Mouse (Mus musculus): Measurements from ENCODE around the gene Arl14. TPM values are rescaled to one million over a fixed set of nuclear protein-coding genes. Genes with fewer than 3 reads are reported as not detected.
"Not testable (repeated sequence)": the region's sequence is repeated elsewhere in the genome, so short reads cannot be mapped to it uniquely, and the experiment has no call there.

Arl14 gene
- polyA plus RNA-seq, 1 experiment from 2014 or later, result not detected

DNA sequence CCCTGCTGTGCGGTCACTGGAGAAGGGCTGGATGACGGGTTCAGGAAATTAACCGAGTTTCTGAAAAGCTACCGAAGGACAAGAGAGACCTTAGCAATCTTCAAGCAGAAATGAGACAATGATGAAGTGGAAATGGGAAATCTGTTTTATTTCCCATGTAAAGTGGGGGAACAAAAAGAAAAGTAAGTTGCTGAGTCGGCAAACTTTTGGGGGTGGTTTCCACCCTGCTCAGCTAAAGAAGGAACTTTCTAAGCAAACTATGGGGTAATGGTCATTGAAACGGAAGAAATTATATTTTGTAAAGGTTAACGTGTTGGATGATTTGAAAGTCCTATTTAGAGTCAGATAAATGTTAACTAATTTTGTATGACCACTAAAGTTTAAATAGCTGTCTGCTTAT is 768 bp downstream of the Arl14 start:
- no peak overlapping the region for H3K27ac ChIP-seq
- H3K4me2 ChIP-seq, result no peak overlapping the region
- no peak overlapping the region for H3K4me3 ChIP-seq (replicated peaks)
- no peaks in the 10 kb centered on the region for H3K4me1 ChIP-seq
- H3K9me3 ChIP-seq, result no peaks in the 10 kb centered on the region
- H3K36me3 ChIP-seq (replicated peaks), result no peaks in the 10 kb centered on the region
- WGBS, result 87% methylated on average over 7 of the region's 7 CpGs
- H3K27me3 ChIP-seq, result no peaks in the 10 kb centered on the region
- H3K9ac ChIP-seq, result no peak overlapping the region
- ATAC-seq (ENCODE audit: low FRiP score), result no peak

DNA sequence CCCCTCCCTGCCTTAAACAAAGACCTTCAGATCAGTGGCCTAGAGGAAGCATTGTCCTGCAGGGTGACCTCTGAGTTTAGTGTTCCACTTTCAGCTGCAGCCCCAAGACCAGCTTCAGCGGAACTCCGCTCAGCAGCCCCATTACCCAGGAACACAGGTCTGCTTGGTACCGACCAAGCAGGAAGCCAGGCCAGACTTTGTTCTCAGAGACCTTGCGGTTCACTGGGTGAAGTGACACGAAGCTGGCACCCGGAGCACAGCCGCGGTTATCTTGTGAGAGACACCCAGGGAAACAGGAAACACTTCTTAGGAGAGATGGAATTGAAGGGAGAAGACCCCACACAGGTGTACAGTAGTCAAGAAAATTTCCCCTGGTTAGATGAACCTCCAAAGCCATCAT is 1.4 kb downstream of the Arl14 start:
- Histone ChIP-seq H3K9ac (no peak overlapping the region), H3K36me3 (replicated peaks) (no peaks in the 10 kb centered on the region), H3K9me3 (no peaks in the 10 kb centered on the region), H3K4me2 (no peak overlapping the region), H3K27me3 (no peaks in the 10 kb centered on the region), H3K27ac (no peak overlapping the region), H3K4me3 (replicated peaks) (no peak overlapping the region), H3K4me1 (no peaks in the 10 kb centered on the region)
- 84% methylated on average over 8 of the region's 8 CpGs for WGBS
- no peak for ATAC-seq (ENCODE audit: low FRiP score)

DNA sequence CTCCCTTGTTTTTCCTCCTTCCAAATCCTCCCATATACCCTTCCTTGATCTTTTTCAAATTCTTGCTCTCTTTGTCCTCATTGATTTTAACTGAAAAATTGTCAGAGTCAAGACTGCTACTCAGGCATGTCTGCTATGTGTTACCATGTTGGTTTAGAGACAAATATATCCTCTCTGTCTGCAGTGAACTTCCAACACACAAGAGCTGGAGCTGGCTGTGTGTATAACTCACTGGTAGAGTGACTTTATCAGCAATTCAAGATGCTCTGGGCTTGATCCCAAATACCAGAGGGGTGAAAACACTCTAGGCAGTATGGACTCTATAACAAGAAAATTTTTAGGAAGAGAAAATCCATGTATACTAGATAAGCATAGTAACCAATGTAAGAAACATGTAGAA is 2.8 kb downstream of the Arl14 start:
- Histone ChIP-seq H3K4me3 (replicated peaks) (no peak overlapping the region), H3K27ac (no peak overlapping the region), H3K9ac (no peak overlapping the region), H3K4me2 (no peak overlapping the region), H3K9me3 (no peaks in the 10 kb centered on the region), H3K36me3 (replicated peaks) (no peaks in the 10 kb centered on the region), H3K4me1 (no peaks in the 10 kb centered on the region), H3K27me3 (no peaks in the 10 kb centered on the region)
- ATAC-seq (ENCODE audit: low FRiP score), result no peak

DNA sequence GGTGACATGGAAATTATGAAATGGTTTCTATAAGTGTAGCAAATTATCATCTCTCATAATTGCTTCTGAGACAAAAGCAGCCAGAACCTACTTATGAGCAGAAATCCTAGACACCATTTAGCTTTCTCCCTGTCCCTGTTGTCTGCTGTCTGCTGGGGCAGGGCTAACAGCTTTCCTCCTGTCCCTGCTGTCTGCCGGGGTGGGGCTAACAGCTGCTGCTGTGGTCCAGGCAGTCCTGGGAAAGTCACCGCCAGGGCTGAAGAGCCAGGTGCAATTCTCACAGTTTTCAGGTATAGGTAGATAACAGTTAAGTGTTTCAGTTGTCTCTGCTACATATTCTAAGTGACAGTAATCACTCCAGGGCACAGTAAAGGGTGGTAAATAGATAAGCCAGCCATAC is 4.3 kb downstream of the Arl14 start:
- Histone ChIP-seq H3K4me3 (replicated peaks) (no peak overlapping the region), H3K27me3 (no peaks in the 10 kb centered on the region), H3K4me1 (no peaks in the 10 kb centered on the region), H3K27ac (no peak overlapping the region), H3K4me2 (no peak overlapping the region), H3K9ac (no peak overlapping the region), H3K9me3 (no peaks in the 10 kb centered on the region), H3K36me3 (replicated peaks) (no peaks in the 10 kb centered on the region)
- WGBS, result 71% methylated on average over 2 of the region's 2 CpGs
- ATAC-seq (ENCODE audit: low FRiP score), result no peak

DNA sequence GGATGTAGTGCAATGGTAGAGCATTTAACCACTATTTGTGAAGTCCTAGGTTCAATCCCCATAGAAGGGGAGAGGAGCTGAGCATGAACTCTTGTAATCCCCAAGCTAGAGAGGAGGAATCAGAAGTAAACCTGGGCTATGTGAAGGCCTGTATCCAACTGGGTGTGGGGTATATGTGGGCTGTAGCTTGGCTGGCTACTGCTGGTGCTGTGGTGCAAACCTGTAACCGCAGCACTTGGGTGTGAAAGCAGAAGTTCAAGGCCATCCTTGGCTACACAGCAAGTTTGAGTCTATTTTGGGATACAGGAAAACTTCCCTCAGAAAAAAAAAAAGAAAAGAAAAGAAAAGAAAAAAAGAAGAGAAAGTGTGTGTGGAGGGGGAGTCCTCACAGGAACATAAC is 5.8 kb downstream of the Arl14 start:
- no peaks in the 10 kb centered on the region for H3K4me1 ChIP-seq
- H3K27me3 ChIP-seq, result no peaks in the 10 kb centered on the region
- no peak overlapping the region for H3K4me2 ChIP-seq
- ATAC-seq (ENCODE audit: low FRiP score), result no peak
- H3K9ac ChIP-seq, result no peak overlapping the region
- no peak overlapping the region for H3K4me3 ChIP-seq (replicated peaks)
- no peak overlapping the region for H3K27ac ChIP-seq
- no peaks in the 10 kb centered on the region for H3K9me3 ChIP-seq
- WGBS, result 94% methylated on average over 1 of the region's 1 CpGs
- H3K36me3 ChIP-seq (replicated peaks), result no peaks in the 10 kb centered on the region

DNA sequence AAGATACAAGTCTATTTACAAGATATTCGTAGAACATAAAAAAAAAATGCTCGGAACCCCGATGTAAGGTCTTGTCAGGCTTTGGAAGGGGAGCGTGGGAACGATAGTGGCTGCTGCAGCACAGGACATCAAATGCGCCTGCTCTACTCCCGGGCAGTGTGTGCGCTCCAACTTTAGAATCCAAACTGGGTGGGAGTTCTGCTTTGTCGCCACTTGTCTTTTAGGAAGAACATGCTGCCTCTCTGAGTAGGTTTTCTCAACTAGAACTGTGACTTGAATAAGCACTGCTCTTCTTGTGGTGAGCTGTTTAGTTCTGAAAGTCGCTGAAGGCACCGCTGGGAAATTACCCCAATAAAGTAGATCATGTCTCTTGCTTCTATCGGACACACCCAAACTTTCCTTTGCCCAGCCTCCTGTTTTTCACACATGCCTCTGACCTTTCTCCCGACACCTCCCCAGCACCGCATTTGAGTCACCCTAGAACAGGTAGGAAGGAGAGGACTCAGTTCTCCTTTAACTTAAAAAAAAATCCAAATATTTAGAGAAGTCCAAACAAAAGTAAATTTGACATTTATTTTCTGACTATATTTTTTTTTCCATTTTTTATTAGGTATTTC is 9.4 kb downstream of the Arl14 start:
- no peak overlapping the region for H3K9ac ChIP-seq
- no peaks in the 10 kb centered on the region for H3K9me3 ChIP-seq
- H3K4me2 ChIP-seq, result no peak overlapping the region
- ATAC-seq (ENCODE audit: low FRiP score), result no peak
- no peak overlapping the region for H3K27ac ChIP-seq
- no peaks in the 10 kb centered on the region for H3K27me3 ChIP-seq
- no peaks in the 10 kb centered on the region for H3K4me1 ChIP-seq
- 92% methylated on average over 14 of the region's 14 CpGs for WGBS
- H3K36me3 ChIP-seq (replicated peaks), result no peaks in the 10 kb centered on the region
- no peak overlapping the region for H3K4me3 ChIP-seq (replicated peaks)

DNA sequence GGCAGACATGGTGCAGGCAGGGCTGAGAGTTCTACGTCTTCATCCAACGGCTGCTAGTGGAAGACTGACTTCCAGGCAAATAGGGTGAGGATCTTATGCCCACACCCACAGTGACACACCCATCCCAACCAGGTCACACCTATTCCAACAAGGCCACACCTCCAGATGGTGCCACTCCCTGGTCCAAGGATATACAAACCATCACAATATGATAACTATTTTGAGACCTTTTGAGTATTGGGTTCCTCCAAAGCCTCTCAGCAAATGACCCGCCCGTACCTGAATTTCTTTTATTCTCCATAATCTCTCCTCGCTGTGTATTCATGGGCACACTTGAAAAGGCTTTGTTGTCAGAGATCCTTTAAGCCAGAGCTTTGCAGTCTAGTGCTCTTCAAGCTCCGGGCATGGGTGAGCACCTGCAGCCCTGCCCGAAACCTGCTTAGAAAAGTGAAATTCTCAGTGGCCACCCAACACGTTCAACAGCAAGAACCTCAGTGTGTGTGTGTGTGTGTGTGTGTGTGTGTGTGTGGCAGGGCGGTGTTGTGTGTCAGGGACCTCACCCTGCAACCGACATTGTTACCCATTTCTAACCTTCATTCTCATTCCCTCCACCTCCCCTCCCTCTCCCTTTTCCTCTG is 11.5 kb downstream of the Arl14 start:
- not testable (repeated sequence) for H3K27me3 ChIP-seq; H3K4me1 ChIP-seq; H3K9me3 ChIP-seq; H3K36me3 ChIP-seq (replicated peaks); H3K4me2 ChIP-seq; H3K27ac ChIP-seq; H3K9ac ChIP-seq; H3K4me3 ChIP-seq (replicated peaks); ATAC-seq (ENCODE audit: low FRiP score)
- WGBS, result 88% methylated on average over 10 of the region's 10 CpGs

DNA sequence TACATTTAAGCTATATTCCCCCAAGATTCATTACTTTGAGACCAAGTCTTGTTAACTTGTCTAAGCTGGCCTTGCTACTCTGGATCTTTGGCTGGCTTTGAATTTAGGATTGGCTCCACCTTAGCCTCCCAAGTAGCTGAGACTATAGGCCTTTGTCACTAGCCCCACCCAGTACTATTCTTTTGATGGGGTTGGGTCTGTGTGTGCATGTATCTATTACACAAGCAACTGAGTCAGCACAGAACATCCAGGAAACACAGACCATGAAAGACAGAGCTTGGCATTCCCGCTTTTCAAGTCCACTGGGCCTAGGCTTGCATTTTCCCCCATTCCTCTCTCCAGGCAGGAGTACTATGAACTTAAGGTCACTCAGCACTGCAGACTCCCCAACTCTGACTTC is 12.3 kb downstream of the Arl14 start:
- Histone ChIP-seq H3K9ac (no peak overlapping the region), H3K36me3 (replicated peaks) (no peaks in the 10 kb centered on the region), H3K27me3 (no peaks in the 10 kb centered on the region), H3K4me1 (no peaks in the 10 kb centered on the region), H3K4me2 (no peak overlapping the region), H3K27ac (no peak overlapping the region), H3K4me3 (replicated peaks) (no peak overlapping the region), H3K9me3 (no peaks in the 10 kb centered on the region)
- ATAC-seq (ENCODE audit: low FRiP score), result no peak
- WGBS, result 87% methylated on average over 1 of the region's 1 CpGs

DNA sequence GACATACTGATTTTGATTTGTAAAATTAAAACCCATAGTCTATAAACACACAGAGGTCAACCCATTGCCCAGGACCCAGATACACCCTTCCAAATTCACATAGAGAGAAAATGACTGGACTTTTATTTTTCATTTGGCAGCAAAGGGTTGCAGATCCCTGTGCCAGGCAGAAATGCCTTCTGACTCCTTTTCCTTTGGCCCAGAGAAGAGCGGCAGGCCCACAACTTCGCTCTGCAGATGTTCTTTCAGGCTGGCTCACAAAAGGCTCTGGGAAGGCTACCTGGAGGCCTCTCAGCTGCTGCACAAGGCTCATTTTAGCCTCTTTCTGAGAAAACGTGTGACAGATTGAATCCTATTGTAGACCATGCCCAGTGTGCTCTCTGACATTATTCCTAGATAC is 13.6 kb downstream of the Arl14 start:
- Histone ChIP-seq H3K27me3 (no peaks in the 10 kb centered on the region), H3K9me3 (no peaks in the 10 kb centered on the region), H3K4me2 (no peak overlapping the region), H3K4me1 (no peaks in the 10 kb centered on the region), H3K4me3 (replicated peaks) (no peak overlapping the region), H3K27ac (no peak overlapping the region), H3K9ac (no peak overlapping the region), H3K36me3 (replicated peaks) (no peaks in the 10 kb centered on the region)
- ATAC-seq (ENCODE audit: low FRiP score), result no peak
- WGBS, result 78% methylated on average over 3 of the region's 3 CpGs

DNA sequence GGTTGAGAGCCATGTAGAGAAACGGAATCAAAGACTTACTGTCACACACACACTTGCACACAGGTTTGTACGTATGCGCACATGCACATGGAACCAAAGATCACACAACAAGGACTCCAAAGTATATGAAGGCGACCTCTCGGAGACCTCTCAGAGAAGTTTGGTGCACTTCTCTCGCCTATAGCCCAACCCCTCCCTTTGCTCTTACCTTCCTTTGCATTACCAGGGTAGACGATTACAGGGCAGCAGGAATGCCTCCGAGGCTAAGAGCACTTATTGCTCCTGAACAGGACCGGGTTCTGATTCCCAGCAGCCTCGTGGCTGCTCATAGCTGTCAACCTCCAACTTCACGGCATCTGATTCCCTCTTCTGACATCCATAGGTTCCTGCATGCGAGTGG is 14.3 kb downstream of the Arl14 start:
- Histone ChIP-seq H3K4me1 (no peaks in the 10 kb centered on the region), H3K4me2 (no peak overlapping the region), H3K9ac (no peak overlapping the region), H3K9me3 (no peaks in the 10 kb centered on the region), H3K27me3 (no peaks in the 10 kb centered on the region), H3K27ac (no peak overlapping the region), H3K4me3 (replicated peaks) (no peak overlapping the region), H3K36me3 (replicated peaks) (no peaks in the 10 kb centered on the region)
- WGBS, result 93% methylated on average over 12 of the region's 12 CpGs
- ATAC-seq (ENCODE audit: low FRiP score), result no peak

DNA sequence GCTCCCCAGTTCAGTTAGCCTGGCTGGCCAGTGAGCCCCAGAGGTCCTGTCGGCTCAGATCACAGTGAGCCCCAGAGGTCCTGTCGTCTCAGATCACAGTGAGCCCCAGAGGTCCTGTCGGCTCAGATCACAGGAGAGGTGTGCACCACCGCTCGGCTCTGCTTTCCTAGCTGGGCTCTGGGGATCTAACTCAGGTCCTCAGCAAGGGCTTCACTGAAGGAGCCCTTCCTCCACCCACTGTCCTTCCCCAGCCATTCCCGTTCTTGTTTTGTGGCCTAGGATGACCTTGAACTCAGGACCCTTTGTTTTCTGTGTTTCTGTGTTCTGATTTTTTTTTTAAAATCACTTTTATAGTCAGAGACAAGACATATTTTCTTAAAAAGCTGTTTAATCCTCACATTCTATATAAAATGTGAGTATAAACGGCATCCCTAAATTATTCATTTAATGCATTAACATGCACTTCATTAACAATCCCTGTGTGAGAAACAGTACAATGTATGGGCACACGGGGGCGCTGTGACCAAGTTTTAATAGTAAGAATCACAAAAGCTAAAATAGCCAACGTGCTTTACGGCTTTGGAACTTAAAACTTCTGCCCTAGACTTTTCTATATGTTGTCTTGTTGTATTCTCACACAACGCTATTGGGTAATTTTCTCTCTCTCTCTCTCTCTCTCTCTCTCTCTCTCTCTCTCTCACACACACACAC is 16.1 kb downstream of the Arl14 start:
- H3K27me3 ChIP-seq, result no peaks in the 10 kb centered on the region
- no peaks in the 10 kb centered on the region for H3K9me3 ChIP-seq
- H3K9ac ChIP-seq, result no peak overlapping the region
- no peak overlapping the region for H3K4me3 ChIP-seq (replicated peaks)
- no peak for ATAC-seq (ENCODE audit: low FRiP score)
- WGBS, result 50% methylated on average over 12 of the region's 12 CpGs
- no peak overlapping the region for H3K27ac ChIP-seq
- no peaks in the 10 kb centered on the region for H3K4me1 ChIP-seq
- no peaks in the 10 kb centered on the region for H3K36me3 ChIP-seq (replicated peaks)
- H3K4me2 ChIP-seq, result no peak overlapping the region

DNA sequence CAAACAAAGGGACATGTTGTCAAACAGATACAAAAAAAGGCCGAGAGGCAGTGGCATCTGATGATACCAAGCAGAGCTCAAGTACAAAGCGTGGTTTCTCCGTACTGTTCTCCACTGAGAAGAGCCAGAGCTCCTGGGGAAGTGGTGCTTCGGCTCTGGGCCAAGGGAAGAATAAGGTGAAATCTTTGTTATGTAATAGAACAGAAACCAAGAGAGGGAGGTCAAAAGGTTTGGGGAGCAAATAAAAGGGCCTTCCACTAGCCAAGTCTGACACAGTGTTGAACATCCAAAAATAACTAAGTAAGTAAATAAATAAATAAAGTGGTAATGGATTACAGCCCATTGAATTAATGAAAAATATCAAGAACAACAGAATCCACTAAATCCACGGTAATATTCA is 17.0 kb downstream of the Arl14 start:
- ATAC-seq (ENCODE audit: low FRiP score), result no peak
- H3K36me3 ChIP-seq (replicated peaks), result no peaks in the 10 kb centered on the region
- H3K4me3 ChIP-seq (replicated peaks), result no peak overlapping the region
- H3K4me1 ChIP-seq, result no peaks in the 10 kb centered on the region
- no peaks in the 10 kb centered on the region for H3K27me3 ChIP-seq
- H3K4me2 ChIP-seq, result no peak overlapping the region
- H3K9ac ChIP-seq, result no peak overlapping the region
- no peak overlapping the region for H3K27ac ChIP-seq
- no peaks in the 10 kb centered on the region for H3K9me3 ChIP-seq
- 76% methylated on average over 5 of the region's 5 CpGs for WGBS

DNA sequence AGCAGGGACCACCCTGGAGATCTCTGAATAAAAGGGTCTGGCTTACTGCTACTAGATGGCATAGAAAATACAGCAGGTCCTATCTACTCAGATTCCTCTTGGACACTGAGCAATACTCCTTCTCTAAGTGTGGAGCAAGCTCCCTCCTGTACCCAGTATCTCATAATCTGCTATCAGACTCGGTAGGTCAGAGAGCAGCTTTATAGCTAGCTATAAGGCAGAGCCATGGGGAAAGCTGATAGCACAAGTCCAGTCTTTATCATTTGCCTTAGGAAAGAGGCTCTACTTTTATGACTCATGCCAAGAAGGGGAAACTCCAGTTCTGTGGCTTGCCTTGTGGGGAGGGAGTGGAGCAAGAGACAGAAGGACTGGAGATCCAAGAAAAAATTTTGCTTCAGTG is 18.8 kb downstream of the Arl14 start:
- no peaks in the 10 kb centered on the region for H3K36me3 ChIP-seq (replicated peaks)
- H3K4me3 ChIP-seq (replicated peaks), result no peak overlapping the region
- WGBS, result 84% methylated on average over 1 of the region's 1 CpGs
- no peak for ATAC-seq (ENCODE audit: low FRiP score)
- no peaks in the 10 kb centered on the region for H3K9me3 ChIP-seq
- H3K4me1 ChIP-seq, result no peaks in the 10 kb centered on the region
- H3K4me2 ChIP-seq, result no peak overlapping the region
- H3K27ac ChIP-seq, result no peak overlapping the region
- no peaks in the 10 kb centered on the region for H3K27me3 ChIP-seq
- no peak overlapping the region for H3K9ac ChIP-seq

All from forebrain, embryonic 12.5 days (tissue).